Mouse (Mus musculus) liver, embryonic 16.5 days (tissue): ENCODE data around the gene Rps6kl1. TPM values are rescaled to one million over a fixed set of nuclear protein-coding genes. Genes with fewer than 3 reads are reported as not detected.

Experiments
- ATAC-seq: fragments of 200-750 bp; cut with Nextera tagmentation; 2 replicates; pipeline ENCODE4 v1.8.0; 2017; ENCODE audit warnings: low read depth, mild to moderate bottlenecking, moderate number of reproducible peaks, moderate library complexity
- H3K27ac ChIP-seq: fragments of 300-500 bp; sonication (generic); 2 replicates; pipeline ENCODE4 v1.5.1; 2014; ENCODE audit warnings: mild to moderate bottlenecking, low read length
- H3K27me3 ChIP-seq: fragments of 300-500 bp; sonication (generic); 2 replicates; pipeline ENCODE4 v1.6.1; 2014; ENCODE audit warnings: low read depth, low read length, mixed read lengths; ENCODE audit not compliant: control insufficient read depth, insufficient read depth
- H3K36me3 ChIP-seq: fragments of 300-500 bp; sonication (generic); 2 replicates; pipeline ENCODE4 v1.6.1; 2014; ENCODE audit warnings: mild to moderate bottlenecking; ENCODE audit not compliant: control insufficient read depth, insufficient read depth
- H3K4me1 ChIP-seq: fragments of 300-500 bp; sonication (generic); 2 replicates; pipeline ENCODE4 v1.6.1; 2014; ENCODE audit warnings: low read depth, low read length, mixed read lengths; ENCODE audit not compliant: control insufficient read depth
- H3K4me2 ChIP-seq: fragments of 300-500 bp; sonication (generic); 2 replicates; pipeline ENCODE4 v1.6.1; 2014; ENCODE audit warnings: low read depth, low read length, mixed read lengths
- H3K4me3 ChIP-seq: fragments of 300-500 bp; sonication (generic); 2 replicates; pipeline ENCODE4 v1.5.1; 2014; ENCODE audit warnings: low read depth, mild to moderate bottlenecking, low read length
- H3K9ac ChIP-seq: fragments of 300-500 bp; sonication (generic); 2 replicates; pipeline ENCODE4 v1.6.1; 2014; ENCODE audit warnings: low read depth, low read length
- H3K9me3 ChIP-seq: fragments of 300-500 bp; sonication (generic); replicated peaks from 2 replicates; pipeline ENCODE4 v1.6.1; 2016; ENCODE audit warnings: low read length; ENCODE audit not compliant: control insufficient read depth
- WGBS: fragments of 180-500 bp; shearing (Covaris S2); extraction: QIAGEN DNeasy Blood & Tissue Kit; methylation state at CpG from one replicate; pipeline ENCODE4 v1.1.7; 2014; ENCODE audit not compliant: insufficient replicate concordance; 5-methylcytosine and 5-hydroxymethylcytosine counted together
- polyA plus RNA-seq: library from polyadenylated mRNA; unstranded; fragments of >200 nt; fragmentation: Nextera tagmentation; extraction: Ambion mirVana; gene quantifications from 2 replicates; pipeline ENCODE4 v1.2.1, GENCODE M21; 2015

Rps6kl1 gene
- polyA plus RNA-seq, 1 experiment from 2014 or later, result 0.85 TPM

- peaks cover 7% of the 10 kb centered on the region; the same call in 1 of the 2 replicates for H3K4me1 ChIP-seq
- no peak overlapping the region for H3K9ac ChIP-seq
- no peak overlapping the region for H3K4me2 ChIP-seq
- 27% methylated on average over 14 of the region's 14 CpGs for WGBS
- no peak overlapping the region for H3K27ac ChIP-seq
- H3K4me3 ChIP-seq, result no peak overlapping the region
- ATAC-seq, result no peak
- no peaks in the 10 kb centered on the region; the same call in 1 of the 2 replicates for H3K36me3 ChIP-seq
- H3K27me3 ChIP-seq, result no peaks in the 10 kb centered on the region
- no peaks in the 10 kb centered on the region for H3K9me3 ChIP-seq
These were observed 57.1 kb downstream of the Rps6kl1 start for GRCm38 (mm10) chr12:85094010-85094409.

- H3K36me3 ChIP-seq, result no peaks in the 10 kb centered on the region; the same call in 1 of the 2 replicates
- H3K9me3 ChIP-seq, result no peaks in the 10 kb centered on the region
- no peak overlapping the region for H3K4me2 ChIP-seq
- H3K4me3 ChIP-seq, result no peak overlapping the region
- H3K27me3 ChIP-seq, result no peaks in the 10 kb centered on the region
- H3K9ac ChIP-seq, result no peak overlapping the region
- ATAC-seq, result no peak
- WGBS, result 2% methylated on average over 3 of the region's 3 CpGs
- no peak overlapping the region for H3K27ac ChIP-seq
- H3K4me1 ChIP-seq, result peaks cover 7% of the 10 kb centered on the region; the same call in 1 of the 2 replicates
These were observed 58.9 kb downstream of the Rps6kl1 start for GRCm38 (mm10) chr12:85092214-85092613.

- no peaks in the 10 kb centered on the region for H3K9me3 ChIP-seq
- no peaks in the 10 kb centered on the region; the same call in 1 of the 2 replicates for H3K36me3 ChIP-seq
- no peaks in the 10 kb centered on the region for H3K27me3 ChIP-seq
- no peak overlapping the region for H3K4me2 ChIP-seq
- no peak overlapping the region for H3K27ac ChIP-seq
- H3K4me3 ChIP-seq, result no peak overlapping the region
- peak; percentile 50; the same call in 1 of the 2 replicates for ATAC-seq
- WGBS, result 15% methylated on average over 3 of the region's 3 CpGs
- H3K9ac ChIP-seq, result no peak overlapping the region
- peaks cover 7% of the 10 kb centered on the region; the same call in 1 of the 2 replicates for H3K4me1 ChIP-seq
These were observed 59.9 kb downstream of the Rps6kl1 start for GRCm38 (mm10) chr12:85091190-85091589.

- H3K27ac ChIP-seq, result no peak overlapping the region
- H3K36me3 ChIP-seq, result no peaks in the 10 kb centered on the region; the same call in 1 of the 2 replicates
- H3K4me3 ChIP-seq, result no peak overlapping the region
- no peak overlapping the region for H3K9ac ChIP-seq
- H3K4me2 ChIP-seq, result no peak overlapping the region
- H3K4me1 ChIP-seq, result peaks cover 7% of the 10 kb centered on the region; the same call in 1 of the 2 replicates
- H3K27me3 ChIP-seq, result no peaks in the 10 kb centered on the region
- no peaks in the 10 kb centered on the region for H3K9me3 ChIP-seq
- WGBS, result 84% methylated on average over 12 of the region's 12 CpGs
- no peak for ATAC-seq
These were observed 63.2 kb downstream of the Rps6kl1 start for GRCm38 (mm10) chr12:85087845-85088244.

Other genes starting within 250 kb of the Rps6kl1 start
- 71.0 and 75.4 TPM in 2 replicates for gene Fcf1, start 180.4 kb downstream of the Rps6kl1 start, polyA plus RNA-seq
- gene Arel1, start 180.4 kb downstream of the Rps6kl1 start, polyA plus RNA-seq, result 15.1 and 16.5 TPM in 2 replicates
- 5.8 and 6.5 TPM in 2 replicates for gene Ylpm1, start 154.9 kb downstream of the Rps6kl1 start, polyA plus RNA-seq
- gene Prox2, start 40.5 kb downstream of the Rps6kl1 start, polyA plus RNA-seq, result 2.5 and 2.8 TPM in 2 replicates
- gene Dlst, start 40.4 kb downstream of the Rps6kl1 start, polyA plus RNA-seq, result 65.4 and 67.8 TPM in 2 replicates
- 0.55 and 0.57 TPM in 2 replicates for gene Pgf, start 26.5 kb upstream of the Rps6kl1 start, polyA plus RNA-seq
- 31.7 and 31.8 TPM in 2 replicates for gene Eif2b2, start 68.2 kb upstream of the Rps6kl1 start, polyA plus RNA-seq
- gene Mlh3, start 119.3 kb upstream of the Rps6kl1 start, polyA plus RNA-seq, result 2.2 and 2.3 TPM in 2 replicates
- 43.3 and 48.8 TPM in 2 replicates for gene Acyp1, start 137.2 kb upstream of the Rps6kl1 start, polyA plus RNA-seq
- 0.08 and 0.13 TPM in 2 replicates for gene Zc2hc1c, start 137.3 kb upstream of the Rps6kl1 start, polyA plus RNA-seq
- 5.4 and 6.9 TPM in 2 replicates for gene Nek9, start 188.1 kb upstream of the Rps6kl1 start, polyA plus RNA-seq
- gene Tmed10, start 223.6 kb upstream of the Rps6kl1 start, polyA plus RNA-seq, result 158 and 165 TPM in 2 replicates